ENCODE assay signal across 14 mouse cellular contexts in the genomic region with DNA sequence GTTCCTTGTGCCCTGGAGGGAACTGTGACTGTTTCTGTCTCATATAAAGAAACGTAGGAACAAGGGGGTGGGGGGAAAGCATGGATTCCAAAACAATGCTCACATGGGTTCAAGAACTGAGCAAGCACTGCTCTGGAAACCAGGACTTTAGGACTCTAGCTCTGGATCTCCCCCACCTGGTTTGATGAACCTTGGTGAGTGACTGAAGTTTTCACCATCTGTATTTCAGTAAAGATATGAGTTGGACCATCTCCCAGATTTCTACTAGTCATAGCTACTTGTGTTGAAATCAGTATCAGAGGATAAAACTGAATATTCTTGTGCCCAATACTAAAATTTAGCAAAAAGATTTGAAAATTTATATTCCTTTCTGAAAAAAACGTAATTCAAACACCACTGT.
"Had no signal": no experiment of that assay in that cellular context is flagged by ENCODE, and none has a peak within 500 bp of the region (broad histone marks: within the 10 kb centered on the region; RNA-seq: fewer than 3 reads in every experiment).

No protein-coding gene starts in this region.

- ATAC-seq: liver, postnatal 0 days; midbrain, embryonic 16.5 days had no signal

- H3K36me3 ChIP-seq: limb, embryonic 12.5 days; liver, embryonic 13.5 days; lung, embryonic 15.5 days; midbrain, embryonic 12.5 days had no signal

- H3K4me3 ChIP-seq: left cerebral cortex, adult 2 months; limb, embryonic 12.5 days; liver, embryonic 13.5 days; lung, embryonic 15.5 days; midbrain, embryonic 12.5 days had no signal

- H3K27ac ChIP-seq: kidney, postnatal 0 days; left cerebral cortex, adult 2 months; limb, embryonic 12.5 days; liver, embryonic 13.5 days; lung, embryonic 15.5 days; midbrain, embryonic 12.5 days had no signal

- H3K9me3 ChIP-seq: limb, embryonic 12.5 days; liver, embryonic 13.5 days; lung, embryonic 15.5 days; midbrain, embryonic 12.5 days had no signal

- H3K9ac ChIP-seq: limb, embryonic 12.5 days; liver, embryonic 13.5 days; liver, postnatal 0 days; lung, embryonic 15.5 days; midbrain, embryonic 12.5 days had no signal

- H3K27me3 ChIP-seq: limb, embryonic 12.5 days; liver, embryonic 13.5 days; lung, embryonic 15.5 days; midbrain, embryonic 12.5 days had no signal

- H3K4me2 ChIP-seq: limb, embryonic 12.5 days; liver, embryonic 13.5 days; lung, embryonic 15.5 days; midbrain, embryonic 12.5 days had no signal

- DNase-seq: kidney, adult 2 months; kidney, postnatal 36 days; liver; liver, embryonic 13.5 days; liver, postnatal 0 days; lung, postnatal 14 days; right cerebral cortex, postnatal 25 days; thymus, postnatal 4 days had no signal

- H3K4me1 ChIP-seq: limb, embryonic 12.5 days; liver, embryonic 13.5 days; lung, embryonic 15.5 days; midbrain, embryonic 12.5 days had no signal
